ENCODE assay signal across 10 mouse cellular contexts in the genomic region with DNA sequence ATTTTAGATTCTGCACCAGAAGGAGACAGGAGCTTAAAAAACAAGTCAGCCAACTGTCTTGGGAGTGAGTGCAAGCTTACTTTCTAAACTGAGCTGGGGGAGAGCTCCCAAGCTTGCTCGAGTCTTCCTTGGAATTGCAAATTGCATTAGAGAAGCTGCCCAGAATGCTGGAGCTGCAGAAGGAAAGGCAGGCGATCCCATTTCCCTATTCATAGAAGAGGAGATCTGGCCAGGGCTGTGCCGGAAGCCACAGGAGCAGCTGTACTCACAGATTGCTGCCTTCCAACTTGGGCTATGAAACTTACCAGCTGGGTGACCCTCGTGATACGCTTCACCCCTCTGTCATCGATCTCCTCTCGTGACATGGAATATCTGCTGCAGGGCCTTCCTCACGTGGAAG.
A peak's percentile ranks its signal among the peaks of the same experiment; 100 is the strongest.
DNase-seq lines count a peak whose midpoint lies in the region; ATAC-seq lines count a peak whose summit lies in the region.
"Had no signal": no experiment of that assay in that cellular context is flagged by ENCODE, and none has a peak within 500 bp of the region (broad histone marks: within the 10 kb centered on the region; RNA-seq: fewer than 3 reads in every experiment).

No protein-coding gene starts in this region.

- no peaks in the 10 kb centered on the region for H3K27me3 ChIP-seq in heart, embryonic 16.5 days (ENCODE audit: control insufficient read depth, insufficient read depth, low read length)
- H3K27me3 ChIP-seq: stomach, embryonic 15.5 days had no signal

- no peak overlapping the region for H3K4me2 ChIP-seq in heart, embryonic 16.5 days (ENCODE audit: low read depth, low read length)
- H3K4me2 ChIP-seq: stomach, embryonic 15.5 days had no signal

- no peak overlapping the region for H3K4me3 ChIP-seq in heart, embryonic 16.5 days (ENCODE audit: low read length)
- H3K4me3 ChIP-seq: stomach, embryonic 15.5 days had no signal

- WGBS in heart, embryonic 16.5 days: 43% methylated on average over 8 of the region's 8 CpGs

- ATAC-seq in heart, embryonic 16.5 days (replicated peaks; ENCODE audit: extremely low read depth, insufficient read depth, low FRiP score): peak; percentile 72
- ATAC-seq in megakaryocyte progenitor cell, adult 5-6 weeks (replicated peaks; ENCODE audit: poor library complexity): peak; percentile 85

- H3K9me3 ChIP-seq in heart, embryonic 16.5 days (replicated peaks; ENCODE audit: control insufficient read depth, low read length): no peaks in the 10 kb centered on the region
- H3K9me3 ChIP-seq: stomach, embryonic 15.5 days had no signal

- peaks cover 16% of the 10 kb centered on the region for H3K4me1 ChIP-seq in heart, embryonic 16.5 days (ENCODE audit: control insufficient read depth, insufficient read depth, low read length)

- peak overlapping the region; percentile 55; the same call in 1 of the 2 replicates for H3K27ac ChIP-seq in heart, embryonic 16.5 days (ENCODE audit: low read length)
- H3K27ac ChIP-seq: liver, embryonic 14.5 days; stomach, embryonic 15.5 days had no signal

- H3K36me3 ChIP-seq in heart, embryonic 16.5 days (ENCODE audit: control insufficient read depth, insufficient read depth): no peaks in the 10 kb centered on the region
- H3K36me3 ChIP-seq: stomach, embryonic 15.5 days had no signal

- DNase-seq in layer of hippocampus, adult 11-12 months (ENCODE audit: low spot score): peak; percentile 29
- no peak for DNase-seq in layer of hippocampus, postnatal 25 days (ENCODE audit: extremely low spot score in 1 of 2, low spot score in 1 of 2)
- DNase-seq in left cerebral cortex, adult 11 months (ENCODE audit: low spot score): peak; percentile 33
- DNase-seq in cerebellum, adult 18-20 months: no peak
- no peak for DNase-seq in Muller cell, postnatal 12 days (ENCODE audit: inconsistent ontology term)
- DNase-seq in cerebellum, adult 8-10 months: no peak

- H3K9ac ChIP-seq in heart, embryonic 16.5 days (ENCODE audit: low read length): no peak overlapping the region
- H3K9ac ChIP-seq: liver, embryonic 14.5 days; stomach, embryonic 15.5 days had no signal

Comparison
In these comparisons a context has a peak if more than half of its experiments do, and no peak if none do; other contexts are left out.
1. DNase-seq: peak in layer of hippocampus, adult 11-12 months (single experiment) and left cerebral cortex, adult 11 months (single experiment); none in layer of hippocampus, postnatal 25 days (0 of 2), cerebellum, adult 18-20 months (0 of 2), Muller cell, postnatal 12 days (single experiment) and cerebellum, adult 8-10 months (single experiment).